Mouse (Mus musculus) urinary bladder, adult 2 months (tissue): Measurements from ENCODE around the gene Klrc2. TPM values are rescaled to one million over a fixed set of nuclear protein-coding genes. Genes with fewer than 3 reads are reported as not detected.
"Not testable (repeated sequence)": the region's sequence is repeated elsewhere in the genome, so short reads cannot be mapped to it uniquely, and the experiment has no call there.

ENCODE experiments used
- DNase-seq: peaks from one replicate; pipeline ENCODE4 v3.0.0; 2022; ENCODE audit warnings: low spot score
- polyA plus RNA-seq: library from polyadenylated mRNA; depleted of rRNA; stranded (reverse); fragments of >200 nt; gene quantifications from 2 replicates; pipeline ENCODE4 v1.2.3, GENCODE M21; 2012; rRNA removed

The Klrc2 gene
- polyA plus RNA-seq = 0.34 and 0.44 TPM in 2 replicates

GRCm38 (mm10) chr6:129660589-129660988 is at the start of gene Klrc2:
TSS of gene Klrc2 (minus strand) at chr6:129660689.
- DNase-seq = not testable (repeated sequence)

- DNase-seq = not testable (repeated sequence)
These were observed 30.9 kb upstream of the Klrc2 start for GRCm38 (mm10) chr6:129691436-129691835.

GRCm38 (mm10) chr6:129680379-129680778 is 19.9 kb upstream of the Klrc2 start:
- no peak for DNase-seq

- DNase-seq = no peak
These were observed 18.4 kb upstream of the Klrc2 start, which contains the start of gene Klrc1 for GRCm38 (mm10) chr6:129678873-129679272. TSS of gene Klrc1 (minus strand) at chr6:129678973.

DNA sequence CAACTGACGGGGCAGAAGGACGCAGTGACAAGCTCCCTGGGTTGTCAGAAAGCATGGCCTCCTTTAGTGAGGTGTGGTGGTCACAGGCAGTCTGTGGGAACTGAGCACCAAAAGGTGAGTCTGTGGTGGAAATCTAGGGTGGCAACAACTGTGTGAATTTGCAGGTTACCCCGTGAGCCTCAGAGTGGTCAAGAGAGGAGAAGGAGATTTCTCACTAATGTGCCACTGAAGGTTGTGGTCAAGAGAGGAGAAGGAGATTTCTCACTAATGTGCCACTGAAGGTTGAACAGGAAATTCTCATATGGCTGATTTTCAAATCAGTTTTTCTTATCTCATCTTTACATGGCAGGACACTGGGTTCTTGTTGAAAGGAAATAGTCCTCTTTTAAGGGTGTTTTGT is 812 bp upstream of the Klrc2 start:
- DNase-seq = not testable (repeated sequence)

- not testable (repeated sequence) for DNase-seq
These were observed 16.4 kb downstream of the Klrc2 start for GRCm38 (mm10) chr6:129644054-129644453.

GRCm38 (mm10) chr6:129643237-129643636 is 17.3 kb downstream of the Klrc2 start, which contains the start of gene Klrc3:
TSS of gene Klrc3 (minus strand) at chr6:129643337.
- not testable (repeated sequence) for DNase-seq

GRCm38 (mm10) chr6:129631046-129631445 is 29.4 kb downstream of the Klrc2 start:
- DNase-seq = not testable (repeated sequence)

DNA sequence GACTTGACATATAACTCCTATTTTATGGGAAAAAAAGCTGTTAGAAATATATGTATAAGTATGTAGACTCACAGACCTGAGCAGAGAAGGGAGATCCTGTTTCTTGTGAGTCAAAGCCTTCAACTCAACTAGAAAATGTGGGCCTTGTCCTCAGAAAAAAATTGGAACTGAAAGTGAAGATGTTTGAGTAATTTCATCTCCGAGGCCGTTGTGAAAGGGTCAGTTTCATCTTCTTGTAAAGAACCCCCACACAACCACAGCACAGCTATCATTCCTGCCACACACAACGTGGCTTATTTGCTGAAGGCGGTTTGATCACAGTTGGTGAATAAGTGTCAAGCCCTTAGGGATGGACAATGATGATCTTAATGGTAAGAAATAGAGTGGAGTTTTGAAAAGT is 36.8 kb downstream of the Klrc2 start, which contains the start of gene Klrk1:
TSS of gene Klrk1 (minus strand) at position 130 of the 400 bp plus-strand sequence.
- DNase-seq = no peak

GRCm38 (mm10) chr6:129608372-129608771 is 52.1 kb downstream of the Klrc2 start:
- DNase-seq = no peak

Other genes starting within 250 kb of the Klrc2 start
- gene Clec1a, start 208.7 kb downstream of the Klrc2 start, polyA plus RNA-seq = 1.3 TPM in 2 replicates
- 0.12 and 0.14 TPM in 2 replicates for gene Olr1, start 153.5 kb downstream of the Klrc2 start, polyA plus RNA-seq
- not detected in 2 replicates for gene Tmem52b, start 148.1 kb downstream of the Klrc2 start, polyA plus RNA-seq
- gene Gabarapl1, start 127.5 kb downstream of the Klrc2 start, polyA plus RNA-seq = 105 and 120 TPM in 2 replicates
- 0.81 and 1.1 TPM in 2 replicates for gene Klre1, start 82.8 kb downstream of the Klrc2 start, polyA plus RNA-seq
- 3.2 and 4.4 TPM in 2 replicates for gene Klrd1, start 68.9 kb downstream of the Klrc2 start, polyA plus RNA-seq
- 3.7 and 4.9 TPM in 2 replicates for gene Klrk1, start 36.8 kb downstream of the Klrc2 start, polyA plus RNA-seq
- gene Klrc3, start 17.4 kb downstream of the Klrc2 start, polyA plus RNA-seq = 0.25 TPM in 1 of 2 replicates, not detected in the other
- gene Klrc1, start 18.3 kb upstream of the Klrc2 start, polyA plus RNA-seq = 0.50 and 0.55 TPM in 2 replicates
- 0.40 and 0.41 TPM in 2 replicates for gene Klri1, start 56.4 kb upstream of the Klrc2 start, polyA plus RNA-seq
- gene Klri2, start 79.8 kb upstream of the Klrc2 start, polyA plus RNA-seq = 0.19 TPM in 2 replicates
- not detected in 2 replicates for gene Gm156, start 123.6 kb upstream of the Klrc2 start, polyA plus RNA-seq
- gene Gm17631, start 202.0 kb upstream of the Klrc2 start, polyA plus RNA-seq = not detected in 2 replicates
- 0.04 and 0.07 TPM in 2 replicates for gene Klra17, start 216.0 kb upstream of the Klrc2 start, polyA plus RNA-seq